Mouse (Mus musculus) ovary, postnatal 36 days (tissue): ENCODE data around the gene Cenps.
A peak's percentile ranks its signal among the peaks of the same experiment; 100 is the strongest.

Experiments
- DNase-seq: peaks from one replicate; pipeline ENCODE4 v3.0.0; 2022; ENCODE audit warnings: low spot score, mixed read lengths

Gene Cenps

DNA sequence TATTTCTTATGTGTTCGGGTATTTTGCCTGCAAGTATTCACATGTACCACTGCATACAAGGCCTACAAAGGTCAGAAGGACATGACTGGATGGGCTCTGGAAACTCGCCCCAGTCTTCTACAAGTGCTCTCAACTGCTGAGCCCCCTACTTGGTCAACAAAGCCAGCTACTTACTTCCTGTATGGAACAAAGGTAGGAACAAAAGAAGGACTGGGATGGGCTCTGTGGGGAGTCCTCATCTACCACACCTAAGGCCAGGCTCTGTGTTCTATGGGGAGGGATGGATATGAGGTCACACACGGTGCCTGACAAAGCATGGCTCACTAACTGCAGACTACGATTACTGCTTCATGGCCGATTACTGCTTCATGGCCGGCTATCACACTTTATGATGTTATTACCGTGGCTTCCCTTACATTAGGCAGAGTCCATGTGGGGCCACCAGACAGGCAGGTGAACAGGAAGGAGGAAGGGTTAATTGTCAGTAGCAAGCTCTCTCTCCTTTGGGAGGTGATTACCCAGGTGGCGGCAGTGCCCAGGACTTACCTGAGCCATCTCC, 20.1 kb upstream of the Cenps start:
- DNase-seq, result no peak

DNA sequence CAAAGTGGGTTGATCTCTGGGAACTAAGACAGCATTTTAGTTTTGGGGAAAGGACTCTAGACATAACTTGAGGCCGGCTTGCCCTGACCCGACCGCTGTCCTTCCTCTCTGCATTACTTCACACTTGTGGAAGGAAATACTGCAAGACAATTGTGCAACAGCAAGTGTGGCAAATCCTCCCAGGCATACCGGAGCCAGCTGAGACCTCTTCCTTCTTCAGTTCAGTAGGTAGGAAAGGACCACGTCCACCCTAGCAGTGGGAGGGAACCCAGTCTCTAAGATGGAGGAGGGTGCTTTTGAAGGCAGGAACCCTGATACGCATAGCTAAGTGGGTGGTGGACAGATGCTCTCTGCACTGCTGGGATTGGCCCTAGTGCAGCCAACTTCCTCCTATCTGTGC, 18.3 kb upstream of the Cenps start:
- no peak for DNase-seq

DNA sequence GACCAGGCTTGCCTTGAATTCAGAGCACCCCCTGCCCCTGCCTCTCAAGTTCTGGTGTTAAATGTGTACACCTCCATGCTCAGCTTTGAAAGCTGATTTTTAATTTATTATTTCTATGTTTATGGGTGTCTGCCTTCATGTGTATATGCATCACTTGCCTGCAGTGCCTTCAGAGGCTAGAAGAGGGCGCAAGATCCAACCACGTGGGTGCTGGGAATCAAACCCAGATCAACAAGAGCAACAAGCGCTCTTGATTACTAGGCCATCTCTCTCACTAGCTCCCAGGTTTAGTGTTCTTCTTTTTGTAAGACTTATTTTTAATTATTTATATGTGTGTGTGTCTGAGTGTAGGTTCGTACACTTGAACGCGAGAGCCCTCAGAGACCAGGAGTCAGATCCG, 17.4 kb upstream of the Cenps start:
- DNase-seq, result no peak

DNA sequence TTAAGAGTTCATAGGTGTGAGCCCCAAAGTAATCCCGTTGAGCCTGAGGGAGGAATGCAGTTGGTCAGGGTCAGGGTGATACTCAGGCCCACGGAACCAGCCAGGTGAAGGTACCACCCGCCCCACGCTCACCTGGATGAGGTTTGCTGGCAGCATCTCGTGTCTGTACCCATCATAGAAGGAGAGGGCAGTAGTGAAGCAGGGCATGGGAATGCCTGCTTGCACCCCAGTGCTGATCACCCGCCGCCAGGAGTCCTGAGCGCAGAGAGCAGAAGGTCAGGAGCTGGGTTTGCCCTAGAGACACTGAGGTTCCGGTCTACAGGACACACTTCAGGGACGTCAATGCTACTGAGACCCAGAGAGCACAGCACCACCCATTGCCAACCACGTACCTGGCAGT, 13.3 kb upstream of the Cenps start:
- DNase-seq, result no peak

DNA sequence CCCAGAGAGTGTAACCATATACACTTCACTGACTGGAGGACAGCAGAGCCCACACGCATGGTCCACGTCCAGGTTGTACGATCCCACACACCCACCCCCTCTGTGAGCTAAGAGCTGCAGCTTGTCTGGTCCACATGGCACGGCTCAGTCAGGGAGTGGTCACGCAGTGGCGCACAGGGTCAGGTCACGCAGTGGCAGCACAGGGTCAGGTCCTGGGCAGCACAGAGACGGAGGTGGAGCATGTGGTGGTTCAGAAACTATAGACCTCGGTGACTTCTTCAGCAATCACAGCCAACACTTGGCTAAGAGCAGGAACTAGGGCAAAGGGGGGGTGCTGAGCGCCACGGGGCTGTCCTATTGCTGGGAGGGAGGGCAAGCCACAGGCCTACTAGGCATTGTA, 12.8 kb upstream of the Cenps start:
- no peak for DNase-seq

DNA sequence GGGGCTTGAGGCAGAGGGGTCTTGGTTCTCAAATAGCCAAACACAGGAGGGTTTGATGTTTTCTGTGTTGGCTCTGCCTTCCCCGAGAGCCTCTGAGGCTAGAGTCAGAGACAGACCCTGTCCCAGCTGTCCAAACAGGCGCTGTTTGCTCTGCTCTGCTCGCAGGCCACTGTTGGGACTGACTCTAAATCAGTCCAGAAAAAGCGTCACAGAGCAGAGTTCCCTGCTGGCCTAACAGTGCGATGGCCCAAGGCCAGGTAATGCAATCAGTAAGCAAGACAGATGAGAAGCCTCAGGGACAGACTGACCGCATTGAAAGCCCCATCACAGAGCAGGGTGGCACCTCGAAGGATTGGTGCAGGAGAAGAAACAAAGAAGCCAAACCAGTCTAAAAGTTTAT, 12.2 kb upstream of the Cenps start:
- no peak for DNase-seq

DNA sequence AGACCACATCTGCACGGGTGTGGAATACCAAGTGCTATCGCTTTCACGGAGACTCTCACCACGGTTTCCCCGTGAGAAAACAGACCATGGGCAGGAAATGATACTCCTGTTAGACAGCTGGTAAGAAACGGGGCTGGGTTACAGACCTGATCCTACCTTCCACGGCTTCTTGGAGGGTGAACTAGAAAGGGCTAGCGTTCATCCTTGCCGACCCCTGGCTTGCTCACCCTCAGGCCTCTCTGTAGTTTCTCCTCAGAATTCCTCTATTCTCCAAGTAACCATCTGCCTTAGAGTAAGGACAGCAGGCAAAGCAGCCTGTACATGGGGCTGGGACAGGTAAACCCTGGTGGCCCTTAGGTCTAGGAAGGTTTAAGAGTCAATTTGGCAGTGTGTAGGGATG, 11.8 kb upstream of the Cenps start:
- no peak for DNase-seq

DNA sequence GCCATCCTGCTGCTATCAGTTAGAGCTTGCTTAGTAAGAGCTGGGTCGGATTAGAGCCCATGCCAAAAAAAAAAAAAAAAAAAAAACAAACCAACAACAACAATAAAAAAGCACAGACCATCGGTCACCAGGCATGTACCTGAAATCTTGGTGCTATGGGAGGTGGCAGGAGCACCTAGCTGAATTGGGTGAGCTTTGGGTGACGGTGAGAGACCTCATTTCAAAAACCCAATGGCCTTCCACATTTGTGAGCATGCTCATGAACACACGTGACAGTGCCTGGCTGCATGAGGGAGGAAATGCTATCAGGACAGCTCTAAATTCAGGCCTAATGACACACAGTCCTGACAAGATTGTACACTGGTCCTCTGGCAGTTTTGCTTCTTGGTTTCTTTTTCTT, 10.7 kb upstream of the Cenps start:
- DNase-seq, result no peak

DNA sequence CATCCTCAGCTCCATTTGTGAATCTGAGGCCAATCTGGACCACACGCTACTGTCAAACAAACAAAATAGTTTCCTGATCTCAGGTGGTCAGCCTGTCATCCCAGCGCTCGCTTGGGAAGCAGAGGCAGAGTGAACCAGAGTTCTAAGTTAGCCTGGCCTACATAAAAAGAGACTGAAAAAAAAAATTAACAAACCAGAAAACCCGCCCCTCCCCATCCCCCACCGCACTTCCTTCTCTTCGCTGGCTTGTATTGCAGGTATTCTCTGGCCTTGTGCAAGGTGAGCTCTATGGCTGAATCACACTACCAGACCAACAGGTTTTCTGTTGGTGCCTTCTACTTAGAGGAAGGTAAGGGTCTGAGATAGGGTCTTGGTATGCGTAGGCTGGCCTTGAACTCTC, 10.1 kb upstream of the Cenps start:
- DNase-seq, result no peak

DNA sequence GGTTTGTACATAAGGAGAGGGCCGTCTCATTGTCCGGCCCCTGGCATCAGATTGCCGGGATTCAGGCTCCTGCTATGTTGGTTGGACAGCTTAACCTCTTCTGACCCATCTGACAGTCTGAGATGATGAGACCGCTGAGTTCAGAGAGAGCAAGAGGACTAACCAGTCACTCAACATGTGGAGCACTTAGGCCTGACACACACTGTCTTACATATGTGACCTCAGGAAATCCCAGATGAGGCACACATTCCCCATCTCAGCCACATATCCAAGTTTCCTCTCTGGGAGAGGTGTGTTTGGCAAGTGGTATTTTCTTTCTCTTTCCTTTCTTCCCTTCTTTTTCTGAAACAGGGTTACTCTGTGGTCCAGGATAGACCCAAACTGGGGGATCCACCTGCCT, 7.7 kb upstream of the Cenps start:
- no peak for DNase-seq

DNA sequence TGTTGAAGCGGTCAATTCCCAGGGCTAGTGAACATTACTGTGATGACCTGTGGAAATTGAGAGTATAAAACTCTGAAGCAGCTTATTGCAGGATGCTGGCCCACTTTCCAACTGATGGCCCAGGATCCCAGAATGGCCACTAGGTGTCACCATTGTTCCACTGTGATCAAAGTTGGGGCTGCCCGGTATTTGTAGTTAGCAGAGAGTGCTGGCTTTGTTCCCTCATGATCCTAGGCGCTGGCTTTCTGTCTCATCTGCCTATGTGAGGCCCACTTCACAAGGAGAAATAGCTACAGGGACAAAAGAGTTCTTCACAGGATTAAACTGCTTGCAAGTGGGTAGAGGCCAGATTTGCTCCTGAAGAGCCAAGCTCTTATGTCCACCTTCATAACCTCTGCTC, 7.0 kb upstream of the Cenps start:
- peak; percentile 73 for DNase-seq

DNA sequence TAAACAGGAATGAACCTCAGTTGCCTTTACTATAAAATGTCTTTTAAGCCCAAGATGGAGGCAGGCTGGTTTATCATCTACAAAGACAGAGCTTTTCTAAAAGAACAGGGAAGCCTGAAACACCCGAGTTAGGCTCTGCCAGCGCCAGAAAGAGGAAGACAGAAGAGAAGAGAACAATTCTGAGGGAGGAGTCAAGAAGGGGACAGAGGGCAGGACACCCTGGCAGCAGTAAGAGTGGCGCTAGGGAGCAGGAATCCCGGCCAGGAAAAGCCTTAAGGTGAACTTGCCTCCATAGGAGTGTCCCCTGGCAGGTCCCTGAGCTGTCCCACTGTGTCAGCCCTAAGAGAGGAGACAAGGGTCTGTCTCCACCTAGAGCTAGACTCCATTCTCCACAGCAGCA, 6.2 kb upstream of the Cenps start:
- DNase-seq, result no peak

DNA sequence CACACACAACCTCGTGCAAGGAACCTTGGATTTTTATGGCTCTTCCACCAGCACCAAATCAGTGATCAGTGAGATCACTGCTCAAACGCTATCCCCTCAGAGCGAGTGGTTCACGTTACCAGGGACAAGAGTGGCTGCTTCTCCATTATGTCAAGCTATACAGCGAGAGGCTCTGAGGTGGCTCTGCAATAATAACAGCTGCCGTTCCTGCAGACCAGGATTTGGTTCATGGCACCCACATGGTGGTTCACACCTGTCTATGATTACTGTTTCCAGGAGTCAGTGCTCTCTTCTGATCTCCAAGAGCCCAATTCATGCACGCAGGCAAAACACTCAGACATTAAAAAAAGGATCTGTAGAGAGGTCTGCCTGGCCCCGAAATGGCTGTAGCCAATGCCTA, 1.1 kb upstream of the Cenps start:
- DNase-seq, result no peak

DNA sequence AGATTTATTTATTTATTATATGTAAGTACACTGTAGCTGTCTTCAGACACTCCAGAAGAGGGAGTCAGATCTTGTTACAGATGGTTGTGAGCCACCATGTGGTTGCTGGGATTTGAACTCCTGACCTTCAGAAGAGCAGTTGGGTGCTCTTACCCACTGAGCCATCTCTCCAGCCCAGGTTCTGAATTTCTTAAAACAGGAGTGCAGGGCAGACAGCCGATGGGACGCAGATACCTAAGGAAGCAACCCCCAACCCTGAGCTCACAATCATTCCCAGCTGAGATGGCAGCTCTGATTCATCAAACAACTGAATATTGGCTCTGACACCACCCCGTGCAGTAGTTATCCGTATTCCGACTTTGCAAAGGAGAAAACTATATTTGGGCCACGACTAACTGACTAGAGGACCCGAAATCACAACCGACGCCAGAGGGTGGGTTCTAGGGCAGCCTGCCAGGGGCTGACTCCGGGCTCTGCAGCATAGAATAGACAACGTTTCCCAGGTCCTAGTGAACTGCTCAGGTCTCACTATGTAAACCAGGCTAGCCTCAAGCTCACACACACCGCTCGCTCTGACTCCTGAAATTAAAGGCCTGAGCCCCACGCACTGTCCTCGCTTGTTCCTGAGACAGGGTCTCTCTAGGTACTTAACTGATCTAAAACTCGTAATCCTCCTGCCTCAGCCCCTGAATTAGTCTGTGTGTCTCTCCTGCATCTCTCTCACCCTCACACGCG, 1.1 kb downstream of the Cenps start:
- no peak for DNase-seq

DNA sequence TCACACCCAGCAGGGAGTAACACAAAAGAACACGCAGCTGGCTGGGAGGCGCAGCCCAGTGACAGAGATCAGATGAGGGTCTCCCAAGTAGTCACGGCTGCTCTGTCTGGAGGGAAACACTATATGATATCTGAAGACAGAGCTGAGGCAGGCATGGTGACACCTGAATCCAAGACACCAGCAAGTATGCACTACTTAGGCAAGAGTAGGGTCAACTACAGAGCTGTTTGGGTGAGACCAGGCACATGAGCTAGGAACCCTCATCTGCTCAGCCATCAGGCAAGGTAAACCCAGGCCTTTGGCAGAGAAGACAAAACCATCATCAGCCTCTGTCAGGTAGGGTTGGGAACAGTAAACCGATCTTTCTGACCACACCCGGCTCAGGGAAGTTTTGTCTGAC, 4.0 kb downstream of the Cenps start:
- DNase-seq, result no peak

DNA sequence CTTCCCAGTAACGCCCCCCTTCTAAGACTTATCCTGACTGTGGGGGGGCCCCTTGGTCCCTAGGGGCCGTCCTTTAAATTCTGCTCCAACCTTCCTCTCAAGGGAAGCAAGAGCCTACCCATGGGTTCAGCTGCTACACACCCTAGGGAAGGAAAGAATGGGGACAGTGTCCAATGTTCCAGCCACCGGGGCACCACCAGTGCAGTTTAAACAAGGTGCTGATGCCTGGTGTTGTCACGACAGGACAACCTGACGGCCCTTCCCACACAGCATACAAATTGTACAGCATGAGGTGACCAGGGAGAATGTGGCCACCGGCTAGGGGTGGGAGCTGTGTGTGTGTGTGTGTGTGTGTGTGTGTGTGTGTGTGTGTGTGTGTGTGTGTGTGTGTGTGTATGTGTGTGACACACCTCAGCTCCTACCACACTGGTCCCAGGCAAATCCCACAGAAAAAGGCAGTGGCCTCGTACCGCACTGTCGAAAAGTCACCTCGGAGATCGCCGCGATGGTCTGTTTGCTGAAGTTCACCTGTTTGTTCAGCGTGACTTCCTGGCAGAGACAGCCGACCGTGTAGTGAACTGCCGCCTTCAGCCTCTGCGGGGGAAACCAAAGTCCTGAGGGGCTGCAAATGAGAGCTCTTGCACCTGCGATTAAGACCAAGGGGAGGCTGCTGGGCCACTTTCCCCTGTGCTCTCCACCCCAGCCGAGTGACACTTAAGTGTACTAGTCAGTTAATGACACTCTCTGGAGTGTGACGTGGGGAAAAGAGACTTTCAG, 5.5 kb downstream of the Cenps start:
- DNase-seq, result no peak

DNA sequence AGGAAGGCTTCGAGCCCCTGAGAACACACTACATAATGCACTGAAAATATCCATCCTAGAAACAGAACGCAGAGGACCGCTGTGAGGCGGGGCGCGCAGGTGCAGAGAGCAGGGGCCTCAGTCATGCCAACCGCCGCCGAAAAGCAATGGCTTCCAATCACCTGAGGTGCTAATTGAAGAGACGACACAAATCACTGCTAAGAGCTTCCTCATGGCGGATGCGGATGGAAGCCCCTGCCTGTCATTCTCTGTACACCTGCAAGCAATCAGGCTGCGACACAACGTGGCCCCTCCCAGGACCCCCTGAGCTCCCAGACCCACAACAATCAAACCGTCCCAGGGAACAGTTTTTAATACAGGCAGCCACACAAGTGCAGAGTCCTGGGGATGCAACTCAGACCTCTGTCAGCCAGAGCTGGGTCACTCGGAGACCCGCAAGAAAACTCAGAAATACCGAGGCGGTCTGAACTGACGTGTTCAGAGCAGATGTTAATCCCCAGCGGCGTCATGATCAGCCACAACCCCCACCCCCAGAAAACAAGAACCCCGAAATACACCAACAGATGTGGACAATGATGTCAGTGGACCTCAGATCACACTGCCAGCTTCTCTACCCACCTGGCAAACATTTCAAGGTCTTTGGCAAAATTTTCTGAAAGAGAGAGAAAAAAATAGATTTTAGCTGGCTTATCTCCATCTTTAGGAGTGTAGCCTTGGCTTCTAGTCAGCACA, 6.2 kb downstream of the Cenps start:
- DNase-seq, result no peak

DNA sequence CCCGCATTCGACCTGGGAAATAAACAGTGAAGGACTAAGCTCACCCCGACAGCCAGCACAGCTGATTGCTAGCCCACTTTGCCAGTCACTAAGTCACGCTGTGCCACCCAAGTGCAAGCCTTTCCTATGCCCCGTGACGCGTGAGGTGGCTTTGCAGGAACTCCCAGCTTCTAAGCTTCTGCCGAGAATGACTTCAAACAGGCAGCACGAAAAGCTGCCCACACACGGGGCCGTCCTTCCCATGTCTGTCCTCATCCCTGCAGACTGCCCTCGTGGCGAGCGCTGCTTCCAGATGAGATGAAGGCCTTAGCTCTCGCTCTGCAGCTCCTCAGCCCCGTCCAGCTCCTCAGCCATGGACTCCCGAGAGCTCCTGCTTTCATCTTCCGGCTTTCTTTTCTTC, 9.0 kb downstream of the Cenps start:
- no peak for DNase-seq

DNA sequence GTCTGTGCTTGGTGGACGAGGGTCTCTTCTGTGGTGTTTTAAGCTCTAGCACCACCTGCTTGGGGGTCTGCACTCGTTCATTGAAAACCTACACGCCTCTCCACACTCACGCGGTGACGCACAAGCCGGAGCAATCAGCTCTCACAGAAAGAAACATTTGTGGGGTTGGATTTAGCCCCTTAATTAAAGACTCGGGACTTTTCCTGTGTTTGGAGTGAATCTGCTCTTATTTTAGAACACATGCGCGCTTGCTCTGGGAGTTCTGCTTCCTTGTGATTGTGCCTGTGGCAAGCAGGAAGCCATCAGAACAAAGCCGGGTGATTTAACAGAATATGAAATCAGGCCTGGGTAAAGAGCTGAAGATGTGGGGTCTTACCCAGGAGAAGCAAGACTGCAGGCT, 10.8 kb downstream of the Cenps start, which contains the start of gene Cort:
TSS of gene Cort (minus strand) at position 101 of the 400 bp plus-strand sequence.
- no peak for DNase-seq

DNA sequence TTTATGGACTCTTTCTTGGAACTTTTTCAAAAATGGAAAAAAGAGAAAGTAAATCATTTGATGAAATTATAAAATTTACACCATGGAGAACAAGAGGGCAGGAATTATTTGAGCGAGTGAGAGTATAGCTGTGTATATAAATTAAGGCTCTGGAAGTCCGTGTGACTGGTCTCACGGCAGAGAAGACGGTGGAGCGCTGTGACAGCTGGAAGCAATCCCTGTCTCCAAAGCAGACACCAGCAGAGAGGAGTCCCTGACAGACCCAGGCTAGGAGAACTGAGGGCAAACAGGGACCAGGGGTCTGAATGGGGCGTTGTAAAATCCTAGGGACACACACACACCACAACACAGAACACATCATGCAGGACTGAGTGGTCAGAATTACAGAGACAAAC, 11.3 kb downstream of the Cenps start:
- no peak for DNase-seq

DNA sequence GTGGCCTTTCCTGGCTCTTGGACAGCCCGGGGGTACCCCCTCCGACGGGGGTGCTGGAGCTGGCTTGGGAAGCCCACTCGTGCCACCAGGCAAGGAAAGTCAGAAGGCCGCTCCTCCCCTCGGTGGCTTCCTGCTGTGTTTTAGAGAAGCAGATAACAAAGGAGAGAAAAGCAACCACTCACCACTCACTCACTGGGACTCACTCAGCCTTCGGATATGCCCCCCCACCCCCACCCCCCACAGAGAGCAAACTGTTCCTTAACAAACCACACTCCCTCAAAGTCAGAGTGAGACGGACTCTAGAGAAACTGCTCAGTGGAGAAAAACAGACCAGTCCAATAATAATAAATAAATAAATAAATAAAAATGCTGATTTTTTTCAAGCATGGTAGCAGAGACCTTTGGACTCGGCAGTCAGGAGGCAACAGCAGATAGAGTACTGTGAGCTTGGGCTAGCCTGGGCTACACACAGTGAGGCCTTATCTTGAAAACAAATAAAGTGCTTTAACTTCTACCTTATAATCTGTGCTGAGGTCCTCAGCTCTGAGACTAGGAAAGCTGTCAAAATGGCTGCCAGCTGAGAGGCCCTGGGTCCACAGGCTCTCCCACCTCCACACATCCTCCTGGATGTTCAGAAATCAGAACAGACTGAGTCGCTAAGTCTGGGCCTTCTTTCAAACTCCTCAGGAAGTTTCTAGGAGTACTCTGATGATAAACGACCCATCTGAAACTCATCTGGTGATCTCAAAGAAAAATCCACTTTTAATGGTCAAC, 11.9 kb downstream of the Cenps start:
- DNase-seq, result no peak

DNA sequence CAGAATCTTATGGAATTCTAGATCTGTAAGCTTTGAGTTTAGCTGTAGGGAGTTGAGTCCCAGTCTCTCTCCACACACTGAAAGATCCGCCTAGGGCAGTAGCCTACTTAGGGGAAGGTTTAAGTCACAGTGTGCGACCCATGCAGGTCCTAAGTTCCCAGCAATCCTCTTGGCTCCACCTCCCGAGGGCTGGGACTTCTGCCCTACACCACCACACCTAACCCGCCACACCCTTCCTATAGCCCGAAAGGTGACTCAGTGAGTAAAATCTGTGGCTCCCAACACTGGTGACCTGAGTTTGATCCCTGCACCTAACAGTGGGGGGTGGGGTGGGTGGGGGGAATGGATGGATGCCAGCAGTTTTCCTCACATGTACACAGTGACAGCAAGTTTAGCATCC, 14.0 kb downstream of the Cenps start:
- no peak for DNase-seq
